Mouse (Mus musculus): ENCODE data around the gene C130074G19Rik. TPM values are rescaled to one million over a fixed set of nuclear protein-coding genes. Genes with fewer than 3 reads are reported as not detected.

The C130074G19Rik gene
- polyA plus RNA-seq, 2 experiments, result 1.8 to 9.7 TPM

DNA sequence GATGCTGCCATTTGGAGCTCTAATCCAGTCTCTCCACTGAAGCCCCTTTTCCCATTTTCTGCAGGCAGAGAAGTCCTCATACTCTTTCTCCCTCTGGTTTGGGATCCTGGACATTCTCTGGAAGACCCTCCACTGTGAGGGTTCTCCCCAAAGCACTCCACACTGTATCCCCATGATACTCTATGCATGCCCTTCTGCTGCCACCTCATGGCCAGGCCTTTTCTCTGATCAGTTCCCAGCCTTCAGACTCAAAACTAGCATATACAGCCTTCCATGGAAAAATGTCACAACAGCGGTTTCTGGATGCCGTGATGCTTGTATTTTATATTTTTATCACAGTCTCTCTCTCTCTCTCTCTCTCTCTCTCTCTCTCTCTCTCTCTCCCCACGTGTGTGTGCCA, 9.0 kb upstream of the C130074G19Rik start:
- no peak for ATAC-seq (ENCODE audit: low FRiP score, low read depth)
- no peak overlapping the region for H3K4me2 ChIP-seq (replicated peaks; ENCODE audit: low read depth, low read length, severe bottlenecking)
- 0 out of 2 replicates have a peak, but pooled peaks cover 8% of the 10 kb centered on the region for H3K36me3 ChIP-seq (ENCODE audit: control insufficient read depth, insufficient read depth, low read length)
- DNase-seq (ENCODE audit: low spot score), result no peak
- H3K9ac ChIP-seq (ENCODE audit: low read depth, low read length, severe bottlenecking), result no peak overlapping the region
- no peak overlapping the region for H3K4me3 ChIP-seq (replicated peaks; ENCODE audit: low read length)
- no peak overlapping the region for H3K27ac ChIP-seq (replicated peaks; ENCODE audit: low read depth, low read length)
- no peaks in the 10 kb centered on the region for H3K4me1 ChIP-seq (ENCODE audit: control insufficient read depth, insufficient read depth, low read length)
- H3K9me3 ChIP-seq (ENCODE audit: control insufficient read depth, low read length), result no peaks in the 10 kb centered on the region
- 70% methylated on average over 3 of the region's 3 CpGs for WGBS
- H3K27me3 ChIP-seq (ENCODE audit: control insufficient read depth, insufficient read depth, low read length), result no peaks in the 10 kb centered on the region
- TF ChIP-seq POLR2A (IDR thresholded peaks at IDR 0.05; ENCODE audit: borderline replicate concordance, extremely low read depth, insufficient read depth, insufficient read length), result no peak

DNA sequence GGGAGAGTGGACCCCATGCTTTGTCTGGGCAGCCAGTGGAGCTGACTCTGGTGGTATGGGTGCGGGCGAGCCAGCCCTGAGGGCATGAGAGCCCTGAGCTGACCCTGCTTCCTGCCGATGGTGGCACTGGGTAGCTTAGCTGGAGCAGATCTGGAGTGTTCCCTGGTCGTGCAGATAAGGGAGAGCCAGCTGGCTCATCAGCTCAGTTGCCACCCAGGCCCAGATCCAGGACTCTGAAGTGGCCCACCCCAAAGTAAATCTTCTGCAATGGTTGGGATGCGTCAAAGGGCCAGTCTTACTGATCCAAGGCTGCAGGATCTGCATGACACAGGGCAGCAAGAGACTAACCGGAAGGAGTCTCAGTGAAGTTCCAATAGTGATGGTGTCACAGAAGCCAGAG, 6.4 kb upstream of the C130074G19Rik start:
- WGBS, result 87% methylated on average over 6 of the region's 6 CpGs

DNA sequence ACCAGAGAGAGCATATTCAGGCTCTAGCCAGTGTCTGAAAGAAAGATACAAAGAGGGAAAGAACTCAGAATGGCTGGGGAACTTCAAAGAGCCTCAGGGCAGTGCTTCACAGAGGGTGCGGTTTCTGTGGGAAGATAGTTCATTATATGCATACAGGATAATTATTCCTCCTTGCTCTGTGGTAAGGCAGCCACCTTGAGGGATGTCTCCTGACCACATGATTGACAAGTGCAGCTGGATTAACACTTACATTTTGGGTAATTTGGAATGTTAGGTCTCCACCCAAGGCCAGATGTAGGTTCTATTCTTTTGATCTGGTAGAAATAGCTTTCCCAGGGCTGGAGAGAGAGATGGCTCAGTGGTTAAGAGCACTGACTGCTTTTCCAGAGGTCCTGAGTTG, 3.1 kb upstream of the C130074G19Rik start:
- Histone ChIP-seq H3K27me3 (ENCODE audit: control insufficient read depth, insufficient read depth, low read length) (peaks cover 30% of the 10 kb centered on the region), H3K4me2 (replicated peaks; ENCODE audit: low read depth, low read length, severe bottlenecking) (no peak overlapping the region), H3K27ac (replicated peaks; ENCODE audit: low read depth, low read length) (no peak overlapping the region), H3K4me3 (replicated peaks; ENCODE audit: low read length) (no peak overlapping the region), H3K9ac (ENCODE audit: low read depth, low read length, severe bottlenecking) (no peak overlapping the region), H3K36me3 (ENCODE audit: control insufficient read depth, insufficient read depth, low read length) (no peaks in the 10 kb centered on the region), H3K4me1 (ENCODE audit: control insufficient read depth, insufficient read depth, low read length) (no peaks in the 10 kb centered on the region), H3K9me3 (ENCODE audit: control insufficient read depth, low read length) (no peaks in the 10 kb centered on the region)
- no peak for ATAC-seq (ENCODE audit: low FRiP score, low read depth)
- no peak for DNase-seq (ENCODE audit: low spot score)
- WGBS, result 38% methylated on average over 1 of the region's 1 CpGs
- no peak for TF ChIP-seq POLR2A (IDR thresholded peaks at IDR 0.05; ENCODE audit: borderline replicate concordance, extremely low read depth, insufficient read depth, insufficient read length)

More for the DNA sequence above, 6.4 kb upstream of the C130074G19Rik start:
- no peak overlapping the region for H3K9ac ChIP-seq (ENCODE audit: low read depth, low read length, severe bottlenecking)
- H3K9me3 ChIP-seq (ENCODE audit: control insufficient read depth, low read length), result no peaks in the 10 kb centered on the region
- no peak overlapping the region for H3K27ac ChIP-seq (replicated peaks; ENCODE audit: low read depth, low read length)
- no peak overlapping the region for H3K4me2 ChIP-seq (replicated peaks; ENCODE audit: low read depth, low read length, severe bottlenecking)
- no peaks in the 10 kb centered on the region for H3K27me3 ChIP-seq (ENCODE audit: control insufficient read depth, insufficient read depth, low read length)
- H3K4me3 ChIP-seq (replicated peaks; ENCODE audit: low read length), result no peak overlapping the region
- H3K36me3 ChIP-seq (ENCODE audit: control insufficient read depth, insufficient read depth, low read length), result no peaks in the 10 kb centered on the region
- TF ChIP-seq POLR2A (IDR thresholded peaks at IDR 0.05; ENCODE audit: borderline replicate concordance, extremely low read depth, insufficient read depth, insufficient read length), result no peak
- no peaks in the 10 kb centered on the region for H3K4me1 ChIP-seq (ENCODE audit: control insufficient read depth, insufficient read depth, low read length)
- ATAC-seq (ENCODE audit: low FRiP score, low read depth) (no peak), DNase-seq (ENCODE audit: low spot score) (no peak)

DNA sequence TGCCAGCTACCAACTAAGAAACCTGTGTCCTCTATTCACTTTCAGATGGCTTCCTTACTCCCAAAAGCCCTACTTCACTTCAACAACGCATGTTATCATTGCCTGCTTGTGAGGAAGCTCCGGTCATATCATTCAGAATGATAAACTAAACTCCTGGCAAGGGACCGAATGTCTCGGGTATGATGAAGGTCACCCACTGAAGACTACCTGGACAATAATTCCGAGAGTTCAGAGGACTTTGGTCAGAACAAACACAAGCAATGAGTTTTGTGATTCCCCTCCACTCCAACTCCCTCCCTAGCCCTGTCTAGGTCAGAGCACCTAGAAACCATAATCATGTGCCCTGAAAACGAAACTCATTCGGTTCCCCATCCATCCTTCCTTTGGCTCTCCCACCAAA, 1.2 kb downstream of the C130074G19Rik start:
- Histone ChIP-seq H3K4me3 (replicated peaks; ENCODE audit: low read length) (peak overlapping the region; percentile 46), H3K9ac (ENCODE audit: low read depth, low read length, severe bottlenecking) (no peak overlapping the region), H3K27me3 (ENCODE audit: control insufficient read depth, insufficient read depth, low read length) (peaks cover 34% of the 10 kb centered on the region), H3K4me1 (ENCODE audit: control insufficient read depth, insufficient read depth, low read length) (no peaks in the 10 kb centered on the region), H3K4me2 (replicated peaks; ENCODE audit: low read depth, low read length, severe bottlenecking) (no peak overlapping the region), H3K36me3 (ENCODE audit: control insufficient read depth, insufficient read depth, low read length) (no peaks in the 10 kb centered on the region), H3K27ac (replicated peaks; ENCODE audit: low read depth, low read length) (no peak overlapping the region), H3K9me3 (ENCODE audit: control insufficient read depth, low read length) (no peaks in the 10 kb centered on the region)
- DNase-seq (ENCODE audit: low spot score) (no peak), ATAC-seq (ENCODE audit: low FRiP score, low read depth) (no peak)
- WGBS, result 69% methylated on average over 7 of the region's 7 CpGs
- TF ChIP-seq POLR2A (IDR thresholded peaks at IDR 0.05; ENCODE audit: borderline replicate concordance, extremely low read depth, insufficient read depth, insufficient read length), result no peak

DNA sequence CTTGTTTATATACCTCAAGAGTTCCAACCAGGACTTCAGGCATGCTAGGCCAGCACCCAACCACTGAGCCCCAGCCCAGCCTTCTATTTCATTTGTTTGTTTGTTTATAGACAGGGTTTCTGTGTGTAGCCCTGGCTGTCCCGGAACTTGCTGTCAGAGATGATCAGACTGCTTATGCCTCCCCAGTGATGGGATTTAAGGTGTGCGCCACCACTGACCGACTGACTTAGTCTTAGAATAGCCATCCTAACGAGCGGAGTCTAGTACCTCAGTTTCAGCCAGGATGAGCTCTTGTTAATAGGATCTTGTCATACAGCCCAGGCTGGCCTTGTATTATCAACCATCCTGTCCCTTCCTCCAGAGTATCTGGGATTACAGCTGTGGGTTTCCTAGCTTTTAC, 1.8 kb downstream of the C130074G19Rik start:
- Histone ChIP-seq H3K4me1 (ENCODE audit: control insufficient read depth, insufficient read depth, low read length) (no peaks in the 10 kb centered on the region), H3K4me2 (replicated peaks; ENCODE audit: low read depth, low read length, severe bottlenecking) (no peak overlapping the region), H3K27ac (replicated peaks; ENCODE audit: low read depth, low read length) (no peak overlapping the region), H3K4me3 (replicated peaks; ENCODE audit: low read length) (no peak overlapping the region), H3K27me3 (ENCODE audit: control insufficient read depth, insufficient read depth, low read length) (peaks cover 34% of the 10 kb centered on the region), H3K9ac (ENCODE audit: low read depth, low read length, severe bottlenecking) (no peak overlapping the region), H3K9me3 (ENCODE audit: control insufficient read depth, low read length) (no peaks in the 10 kb centered on the region), H3K36me3 (ENCODE audit: control insufficient read depth, insufficient read depth, low read length) (no peaks in the 10 kb centered on the region)
- TF ChIP-seq POLR2A (IDR thresholded peaks at IDR 0.05; ENCODE audit: borderline replicate concordance, extremely low read depth, insufficient read depth, insufficient read length), result no peak
- no peak for DNase-seq (ENCODE audit: low spot score)
- no peak for ATAC-seq (ENCODE audit: low FRiP score, low read depth)
- WGBS, result 82% methylated on average over 5 of the region's 5 CpGs

DNA sequence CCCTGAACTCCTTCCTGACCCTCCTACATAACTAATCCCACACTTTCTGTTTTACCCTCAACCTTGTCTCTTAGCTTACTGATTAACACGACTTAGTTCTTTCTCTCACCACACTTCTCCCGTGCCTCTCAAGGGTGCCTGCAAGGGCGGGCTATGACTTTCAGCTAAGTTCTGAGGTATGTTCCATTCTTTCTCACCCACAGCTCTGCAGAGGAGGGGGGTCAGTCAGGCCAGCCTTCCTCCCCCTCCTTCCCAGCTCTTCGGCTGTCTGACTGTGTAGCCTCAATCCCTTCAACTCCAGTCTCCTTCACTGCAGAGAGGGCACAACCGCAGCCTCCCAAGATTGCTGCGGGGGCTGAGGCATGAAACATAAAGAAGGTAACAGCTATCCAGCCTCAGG, 4.2 kb downstream of the C130074G19Rik start:
- H3K9ac ChIP-seq (ENCODE audit: low read depth, low read length, severe bottlenecking), result no peak overlapping the region
- no peak for ATAC-seq (ENCODE audit: low FRiP score, low read depth)

More for the DNA sequence above, 4.2 kb downstream of the C130074G19Rik start:
- no peak for TF ChIP-seq POLR2A (IDR thresholded peaks at IDR 0.05; ENCODE audit: borderline replicate concordance, extremely low read depth, insufficient read depth, insufficient read length)
- WGBS, result 62% methylated on average over 6 of the region's 6 CpGs
- DNase-seq (ENCODE audit: low spot score), result no peak
- H3K27ac ChIP-seq (replicated peaks; ENCODE audit: low read depth, low read length), result no peak overlapping the region
- no peaks in the 10 kb centered on the region for H3K4me1 ChIP-seq (ENCODE audit: control insufficient read depth, insufficient read depth, low read length)
- no peaks in the 10 kb centered on the region for H3K36me3 ChIP-seq (ENCODE audit: control insufficient read depth, insufficient read depth, low read length)
- H3K4me2 ChIP-seq (replicated peaks; ENCODE audit: low read depth, low read length, severe bottlenecking), result no peak overlapping the region
- no peak overlapping the region for H3K4me3 ChIP-seq (replicated peaks; ENCODE audit: low read length)
- H3K27me3 ChIP-seq (ENCODE audit: control insufficient read depth, insufficient read depth, low read length), result peaks cover 31% of the 10 kb centered on the region
- no peaks in the 10 kb centered on the region for H3K9me3 ChIP-seq (ENCODE audit: control insufficient read depth, low read length)
